Mouse (Mus musculus): ENCODE data around the gene 5530401A14Rik. TPM values are rescaled to one million over a fixed set of nuclear protein-coding genes. Genes with fewer than 3 reads are reported as not detected.
A peak's percentile ranks its signal among the peaks of the same experiment; 100 is the strongest.

The 5530401A14Rik gene
- polyA plus RNA-seq (2015; fragmentation: Nextera tagmentation; extraction: Ambion mirVana): 0.25 and 0.37 TPM in 2 replicates

DNA sequence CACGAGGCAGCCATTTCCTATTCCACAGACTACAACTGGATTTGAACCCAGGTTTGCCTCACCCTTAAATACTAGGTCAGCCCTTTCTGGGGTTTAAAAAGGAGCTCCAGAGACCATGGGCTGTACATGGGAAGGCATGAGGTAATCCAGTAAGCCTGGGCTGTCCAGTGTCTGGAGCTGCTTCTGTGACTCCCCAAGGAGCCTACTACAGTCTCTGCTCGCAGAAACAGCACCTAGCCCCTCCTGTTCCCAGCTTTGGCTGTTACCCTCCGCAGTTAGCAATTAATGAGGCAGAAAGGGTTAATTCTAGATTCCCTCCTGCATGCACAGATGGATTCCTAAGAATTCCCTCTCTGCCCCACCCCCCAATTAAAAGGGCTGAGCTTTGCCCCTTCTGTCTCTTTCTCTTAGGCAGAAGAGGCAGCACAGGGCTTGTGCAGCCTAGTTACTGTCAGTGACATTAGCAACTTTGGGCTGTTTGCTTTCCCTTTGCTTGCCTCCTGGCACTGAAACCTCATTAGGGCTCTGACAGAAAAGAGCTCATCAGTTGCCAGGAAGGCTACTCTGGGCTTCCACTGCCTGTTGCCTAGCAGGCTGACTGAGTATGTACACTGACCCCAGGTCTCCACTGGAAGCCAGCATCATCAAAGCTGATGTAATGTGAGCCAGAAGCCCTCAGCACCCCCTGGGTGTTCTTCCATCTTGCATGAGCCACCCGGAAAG lies at the start of gene 5530401A14Rik:
Gene 5530401A14Rik (plus strand): TSS at position 424 of the 723 bp plus-strand sequence.
- WGBS: 16% methylated on average over 4 of the region's 4 CpGs
- Histone ChIP-seq H3K9ac (no peak within 1 kb of the TSS), H3K36me3 (ENCODE audit: poor library complexity, severe bottlenecking) (no peaks in the 10 kb centered on the region), H3K4me2 (no peak within 1 kb of the TSS), H3K27ac (peak within 1 kb of the TSS; percentile 66), H3K27me3 (no peaks in the 10 kb centered on the region), H3K4me3 (no peak within 1 kb of the TSS), H3K9me3 (replicated peaks) (no peaks in the 10 kb centered on the region), H3K4me1 (peaks cover 28% of the 10 kb centered on the region)
- peak; percentile 88 for ATAC-seq

DNA sequence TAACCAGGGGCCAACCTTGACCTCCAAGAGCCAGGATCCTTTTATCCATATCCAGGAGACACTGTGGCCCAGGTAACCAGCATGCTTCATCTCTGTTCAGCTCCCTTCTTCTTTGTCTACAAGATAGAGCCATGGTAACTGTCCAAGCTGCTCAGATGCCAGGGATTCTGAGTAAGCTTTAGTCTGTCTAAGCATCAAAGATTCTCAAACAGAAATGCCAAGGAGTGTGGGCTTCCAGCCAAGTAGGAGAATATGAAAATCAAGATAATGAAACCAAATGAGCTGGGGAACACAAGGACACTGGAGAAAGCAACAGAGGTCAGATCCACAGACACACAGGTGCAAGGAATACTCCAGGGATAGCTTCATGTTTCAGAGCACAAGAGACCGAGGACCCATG lies 45.7 kb upstream of the 5530401A14Rik start:
- ATAC-seq: no peak
- H3K27ac ChIP-seq: no peak overlapping the region
- H3K4me2 ChIP-seq: no peak overlapping the region
- no peaks in the 10 kb centered on the region for H3K36me3 ChIP-seq (ENCODE audit: poor library complexity, severe bottlenecking)
- no peak overlapping the region for H3K9ac ChIP-seq
- no peaks in the 10 kb centered on the region for H3K27me3 ChIP-seq
- no peaks in the 10 kb centered on the region for H3K9me3 ChIP-seq (replicated peaks)
- no peaks in the 10 kb centered on the region for H3K4me1 ChIP-seq
- no peak overlapping the region for H3K4me3 ChIP-seq
- 82% methylated on average over 1 of the region's 1 CpGs for WGBS

DNA sequence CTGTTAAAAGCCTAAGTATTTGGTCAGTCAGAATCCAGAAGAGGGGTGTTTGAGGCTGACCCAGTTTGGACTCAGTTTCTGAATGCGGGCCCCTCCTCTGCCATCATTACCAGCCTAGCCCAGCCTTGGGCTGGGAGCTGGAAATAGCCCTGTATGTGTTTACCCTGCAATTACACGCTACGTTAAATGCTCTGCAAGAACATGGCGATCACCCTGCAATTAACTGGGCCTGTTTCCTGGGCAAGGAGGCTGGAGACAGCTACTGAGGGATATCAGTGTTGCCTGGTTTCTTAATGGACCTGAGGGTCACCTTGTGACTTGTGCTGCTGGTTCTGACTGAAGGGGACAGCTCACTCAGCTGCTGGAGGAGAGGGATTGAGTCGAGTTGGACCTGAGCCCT lies 43.9 kb upstream of the 5530401A14Rik start:
- Histone ChIP-seq H3K9me3 (replicated peaks) (no peaks in the 10 kb centered on the region), H3K27me3 (no peaks in the 10 kb centered on the region), H3K4me2 (no peak overlapping the region), H3K9ac (no peak overlapping the region), H3K27ac (no peak overlapping the region), H3K4me1 (no peaks in the 10 kb centered on the region), H3K36me3 (ENCODE audit: poor library complexity, severe bottlenecking) (no peaks in the 10 kb centered on the region), H3K4me3 (no peak overlapping the region)
- WGBS: 51% methylated on average over 5 of the region's 5 CpGs
- ATAC-seq: no peak

DNA sequence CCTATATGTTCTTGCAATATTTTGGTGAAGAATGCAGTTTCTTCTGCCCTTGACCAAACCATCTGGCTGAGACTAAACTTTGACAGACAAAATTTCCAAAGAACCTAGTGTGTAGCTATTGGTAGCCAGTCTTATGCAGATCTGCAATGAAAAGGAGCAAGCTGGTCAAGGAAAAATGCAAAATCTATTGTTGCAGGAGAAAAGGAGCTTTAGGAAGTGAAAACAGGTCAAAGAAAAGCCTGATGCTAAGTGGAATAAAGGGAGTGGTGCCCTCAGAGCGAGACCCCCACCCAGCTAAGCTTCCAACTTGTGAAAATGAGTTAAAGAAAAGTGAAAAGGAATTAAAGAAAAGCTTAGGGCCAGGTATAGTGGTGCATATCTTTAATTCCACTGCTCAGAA lies 28.1 kb upstream of the 5530401A14Rik start:
- Histone ChIP-seq H3K9ac (no peak overlapping the region), H3K36me3 (ENCODE audit: poor library complexity, severe bottlenecking) (no peaks in the 10 kb centered on the region), H3K4me1 (no peaks in the 10 kb centered on the region), H3K4me3 (no peak overlapping the region), H3K9me3 (replicated peaks) (no peaks in the 10 kb centered on the region), H3K27me3 (no peaks in the 10 kb centered on the region), H3K27ac (no peak overlapping the region), H3K4me2 (no peak overlapping the region)
- whole genome bisulfite sequencing: 36% methylated on average over 1 of the region's 1 CpGs
- no peak for ATAC-seq

DNA sequence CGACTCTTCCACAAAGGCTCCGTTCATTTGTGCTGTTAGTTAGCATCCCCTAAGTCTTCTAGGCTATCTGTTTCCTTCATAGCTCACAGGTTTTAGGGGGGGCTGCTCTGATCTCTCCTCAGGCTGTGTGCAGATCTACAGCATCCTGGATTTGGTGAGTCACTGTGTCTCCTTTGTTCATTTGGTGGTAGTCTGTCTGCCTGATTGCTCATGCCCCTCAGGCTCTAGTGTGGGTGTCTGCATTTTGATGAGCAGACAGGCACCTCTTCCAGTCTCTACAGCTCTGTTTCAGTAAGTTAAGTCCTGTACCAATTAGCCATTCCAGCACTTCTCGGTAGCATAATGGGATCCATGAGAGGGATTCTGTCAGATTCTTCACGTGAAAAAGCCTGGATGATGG lies 22.0 kb upstream of the 5530401A14Rik start:
- H3K36me3 ChIP-seq (ENCODE audit: poor library complexity, severe bottlenecking): no peaks in the 10 kb centered on the region
- no peak for ATAC-seq

DNA sequence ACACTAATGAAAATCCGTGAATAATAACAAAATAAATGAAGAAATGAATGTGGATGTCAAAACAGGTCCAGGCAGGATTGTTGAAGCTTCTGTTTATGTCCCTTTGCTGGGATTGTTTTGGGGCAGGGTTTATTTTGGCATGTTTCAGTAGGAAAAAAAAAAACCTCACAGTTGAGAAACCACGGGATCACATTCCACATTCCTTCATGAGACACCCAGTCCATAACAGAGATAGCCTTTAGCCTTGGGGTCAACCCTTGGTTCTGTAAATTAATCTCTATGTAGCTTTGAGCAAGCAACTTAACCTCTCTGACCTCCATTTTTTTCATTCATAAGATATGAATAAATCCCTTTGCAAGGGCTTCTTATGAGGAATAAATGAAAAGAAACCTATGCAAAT lies 19.5 kb upstream of the 5530401A14Rik start:
- H3K36me3 ChIP-seq (ENCODE audit: poor library complexity, severe bottlenecking): no peaks in the 10 kb centered on the region
- no peak overlapping the region for H3K4me3 ChIP-seq
- H3K27ac ChIP-seq: no peak overlapping the region
- 70% methylated on average over 2 of the region's 2 CpGs for WGBS
- peaks cover 23% of the 10 kb centered on the region for H3K4me1 ChIP-seq
- no peak overlapping the region for H3K4me2 ChIP-seq
- no peak for ATAC-seq
- no peaks in the 10 kb centered on the region for H3K27me3 ChIP-seq
- no peaks in the 10 kb centered on the region for H3K9me3 ChIP-seq (replicated peaks)
- no peak overlapping the region for H3K9ac ChIP-seq

More for the DNA sequence above, 22.0 kb upstream of the 5530401A14Rik start:
- Histone ChIP-seq H3K4me3 (no peak overlapping the region), H3K4me1 (peaks cover 9% of the 10 kb centered on the region), H3K4me2 (no peak overlapping the region), H3K27ac (no peak overlapping the region), H3K27me3 (no peaks in the 10 kb centered on the region), H3K9me3 (replicated peaks) (no peaks in the 10 kb centered on the region), H3K9ac (no peak overlapping the region)
- WGBS: 46% methylated on average over 4 of the region's 4 CpGs

DNA sequence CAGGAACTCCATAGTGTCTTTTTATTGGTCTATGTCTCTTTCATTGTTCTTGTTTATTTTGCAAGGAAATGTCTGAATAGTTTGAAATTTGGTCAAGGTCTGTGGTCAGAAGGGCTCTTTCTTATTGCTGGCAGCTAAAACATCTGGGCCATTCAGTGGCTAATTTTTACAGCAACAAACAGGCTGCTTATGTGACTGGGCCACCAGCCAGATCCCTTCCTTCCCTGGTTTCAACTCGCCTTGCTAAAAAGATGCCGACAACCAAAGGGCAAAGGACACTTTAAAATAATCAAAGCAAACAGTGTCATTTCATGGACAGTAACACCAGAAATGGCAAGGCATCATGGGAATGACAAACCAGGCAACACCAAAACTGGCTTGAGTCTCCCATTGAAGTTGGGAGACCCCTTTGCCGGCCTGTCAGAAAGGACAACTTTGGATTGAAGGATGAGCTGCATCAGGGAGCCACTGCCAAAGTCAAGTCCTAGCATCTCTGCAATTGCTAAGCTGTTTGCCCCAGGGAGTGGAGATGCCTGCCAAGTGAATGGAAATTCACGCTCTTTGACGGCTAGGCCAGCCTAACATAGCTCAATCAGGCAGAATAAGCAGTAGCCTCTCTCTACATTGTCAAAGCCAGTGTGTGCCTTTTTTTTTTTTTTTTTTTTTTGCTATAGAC lies 15.3 kb upstream of the 5530401A14Rik start:
- 44% methylated on average over 5 of the region's 5 CpGs for WGBS
- peaks cover 15% of the 10 kb centered on the region for H3K4me1 ChIP-seq

DNA sequence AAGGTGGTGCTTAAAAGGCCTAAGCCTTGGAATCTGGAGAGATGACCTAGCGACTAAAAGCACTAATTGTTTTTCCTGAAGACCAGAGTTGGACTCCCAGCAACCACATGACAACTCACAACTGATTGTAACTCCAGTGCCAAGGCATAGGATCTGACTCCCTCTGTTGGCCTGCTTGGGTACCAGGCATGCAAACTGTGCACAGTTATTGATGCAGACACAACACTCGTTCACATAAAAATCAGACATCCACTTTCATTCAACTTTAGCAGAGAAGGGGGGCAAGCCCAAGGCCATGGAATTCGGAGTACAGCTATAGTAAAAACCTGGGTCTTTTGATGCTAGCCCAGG lies 14.8 kb upstream of the 5530401A14Rik start:
- no peak overlapping the region for H3K4me2 ChIP-seq
- WGBS: 76% methylated on average over 3 of the region's 3 CpGs
- no peaks in the 10 kb centered on the region for H3K9me3 ChIP-seq (replicated peaks)
- no peaks in the 10 kb centered on the region for H3K36me3 ChIP-seq (ENCODE audit: poor library complexity, severe bottlenecking)
- H3K27me3 ChIP-seq: no peaks in the 10 kb centered on the region
- no peak overlapping the region for H3K4me3 ChIP-seq
- no peak overlapping the region for H3K27ac ChIP-seq
- peaks cover 18% of the 10 kb centered on the region for H3K4me1 ChIP-seq
- no peak for ATAC-seq
- no peak overlapping the region for H3K9ac ChIP-seq

More for the DNA sequence above, 15.3 kb upstream of the 5530401A14Rik start:
- Histone ChIP-seq H3K27ac (no peak overlapping the region), H3K9me3 (replicated peaks) (no peaks in the 10 kb centered on the region), H3K4me3 (no peak overlapping the region), H3K4me2 (no peak overlapping the region), H3K9ac (no peak overlapping the region), H3K36me3 (ENCODE audit: poor library complexity, severe bottlenecking) (no peaks in the 10 kb centered on the region), H3K27me3 (no peaks in the 10 kb centered on the region)
- no peak for ATAC-seq

DNA sequence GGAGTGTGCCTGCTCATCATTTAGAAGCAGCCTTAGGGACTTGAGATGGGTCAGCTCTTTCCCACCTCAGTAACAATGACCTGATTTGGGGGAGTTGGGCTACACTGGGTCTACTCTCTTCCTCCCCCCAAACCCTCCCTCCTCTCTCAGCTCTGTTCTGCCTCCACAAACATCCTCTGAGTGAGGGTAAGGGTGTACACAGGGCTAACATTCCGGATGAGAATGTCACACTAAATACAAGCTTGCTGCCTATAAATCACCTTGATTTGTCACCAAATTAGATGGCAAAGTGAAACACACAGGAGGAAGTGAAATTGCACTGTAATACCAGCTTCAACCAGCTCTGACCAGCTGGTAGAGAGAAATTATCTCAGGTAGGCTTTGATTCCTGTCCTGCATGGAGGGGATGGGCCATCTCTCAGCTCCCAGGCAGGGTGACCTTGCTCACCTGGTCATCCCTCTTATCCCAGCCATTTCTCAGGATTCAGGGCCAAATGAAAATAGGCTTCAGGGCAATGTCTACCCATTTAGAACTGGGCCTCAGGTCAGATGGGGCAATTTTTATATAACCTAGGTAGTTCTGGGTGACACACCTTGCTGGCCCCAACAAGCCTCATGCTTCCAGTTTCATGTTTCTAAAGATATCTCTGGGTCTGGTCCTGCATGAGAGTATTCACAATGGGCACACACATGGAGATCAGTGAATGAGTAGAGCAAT lies 12.5 kb upstream of the 5530401A14Rik start:
- no peaks in the 10 kb centered on the region for H3K36me3 ChIP-seq (ENCODE audit: poor library complexity, severe bottlenecking)
- no peak overlapping the region for H3K27ac ChIP-seq
- no peaks in the 10 kb centered on the region for H3K9me3 ChIP-seq (replicated peaks)
- H3K4me2 ChIP-seq: no peak overlapping the region
- no peak overlapping the region for H3K9ac ChIP-seq
- no peaks in the 10 kb centered on the region for H3K27me3 ChIP-seq
- 90% methylated on average over 1 of the region's 1 CpGs for WGBS
- no peak for ATAC-seq
- peaks cover 23% of the 10 kb centered on the region for H3K4me1 ChIP-seq
- H3K4me3 ChIP-seq: no peak overlapping the region

DNA sequence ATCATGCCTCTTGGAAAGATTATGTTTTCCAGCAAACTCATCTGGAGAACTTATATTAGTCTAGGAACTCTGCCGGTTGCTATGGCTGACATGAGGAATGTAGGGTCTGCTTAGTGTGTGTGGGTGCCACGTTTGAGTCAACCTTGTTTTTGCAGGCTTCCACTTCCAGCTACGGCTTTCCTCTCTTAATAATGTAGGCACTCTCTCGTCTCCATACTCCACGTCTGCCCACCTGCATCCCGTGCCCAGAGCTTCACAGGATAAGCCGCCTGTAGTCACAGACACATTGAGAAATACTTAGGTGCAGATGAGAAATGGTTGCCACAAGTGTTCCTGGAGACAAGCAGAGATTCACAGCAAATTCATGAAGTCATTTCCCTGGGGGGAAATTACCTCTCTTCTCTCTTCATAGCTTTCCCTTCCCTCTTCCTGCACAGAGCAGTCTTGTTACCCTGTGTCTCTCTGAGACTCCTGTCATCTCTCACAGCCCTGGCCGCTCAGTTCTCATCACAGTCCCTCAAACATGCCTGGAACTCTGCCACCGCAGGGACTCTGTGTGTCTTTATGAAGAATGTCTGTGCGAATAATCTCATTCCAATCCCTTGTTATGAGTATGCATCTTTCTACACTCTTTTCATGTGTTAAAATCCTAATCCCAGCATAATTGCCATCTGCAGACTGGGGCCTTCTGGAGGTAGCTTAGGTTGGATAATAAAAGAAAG lies 5.3 kb downstream of the 5530401A14Rik start:
- H3K4me3 ChIP-seq: no peak overlapping the region
- H3K4me2 ChIP-seq: no peak overlapping the region
- H3K4me1 ChIP-seq: peaks cover 27% of the 10 kb centered on the region
- H3K9me3 ChIP-seq (replicated peaks): no peaks in the 10 kb centered on the region
- 41% methylated on average over 10 of the region's 10 CpGs for WGBS
- no peak for ATAC-seq
- H3K27me3 ChIP-seq: no peaks in the 10 kb centered on the region
- H3K27ac ChIP-seq: no peak overlapping the region
- H3K36me3 ChIP-seq (ENCODE audit: poor library complexity, severe bottlenecking): no peaks in the 10 kb centered on the region
- H3K9ac ChIP-seq: no peak overlapping the region

DNA sequence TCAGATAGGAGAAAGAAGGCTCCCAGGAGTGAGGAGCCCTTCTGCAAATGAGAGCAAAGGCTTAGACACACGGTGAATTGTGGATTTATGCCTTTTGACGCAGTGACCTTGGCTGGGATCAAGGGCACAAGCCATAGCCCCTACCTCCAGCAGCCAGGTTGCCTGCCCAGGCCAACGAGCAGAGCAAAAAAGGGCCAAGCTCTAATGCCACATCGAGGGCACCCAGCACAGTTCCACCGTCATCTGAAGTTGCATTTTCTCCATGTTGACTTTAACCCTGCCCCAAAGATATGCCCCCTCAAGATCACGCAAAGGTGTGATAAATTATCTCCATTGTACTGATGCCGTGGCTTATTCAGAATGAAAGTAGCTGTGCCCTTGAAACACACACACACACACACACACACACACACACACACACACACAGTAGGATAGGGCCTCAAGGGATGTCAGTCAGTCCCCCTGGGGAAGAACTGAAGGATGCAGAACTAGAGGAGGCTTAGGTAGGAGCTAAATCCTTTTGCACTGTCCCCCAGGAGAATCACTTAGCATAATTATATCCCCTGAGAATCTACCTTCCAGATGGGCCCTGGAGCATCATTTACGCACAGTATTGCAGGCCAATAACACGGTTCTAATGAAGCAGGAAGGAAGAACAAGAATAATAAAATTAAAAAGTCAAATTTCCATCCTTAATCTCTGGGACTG lies 11.2 kb downstream of the 5530401A14Rik start:
- ATAC-seq: no peak
- Histone ChIP-seq H3K27me3 (no peaks in the 10 kb centered on the region), H3K9ac (no peak overlapping the region), H3K9me3 (replicated peaks) (no peaks in the 10 kb centered on the region), H3K27ac (no peak overlapping the region), H3K4me3 (no peak overlapping the region), H3K36me3 (ENCODE audit: poor library complexity, severe bottlenecking) (no peaks in the 10 kb centered on the region), H3K4me1 (0 out of 2 replicates have a peak, but pooled peaks cover under 1% of the 10 kb centered on the region), H3K4me2 (no peak overlapping the region)
- 62% methylated on average over 9 of the region's 9 CpGs for WGBS

Data from forebrain, embryonic 13.5 days (tissue).